ENCODE assay signal across 18 mouse cellular contexts in the genomic region with DNA sequence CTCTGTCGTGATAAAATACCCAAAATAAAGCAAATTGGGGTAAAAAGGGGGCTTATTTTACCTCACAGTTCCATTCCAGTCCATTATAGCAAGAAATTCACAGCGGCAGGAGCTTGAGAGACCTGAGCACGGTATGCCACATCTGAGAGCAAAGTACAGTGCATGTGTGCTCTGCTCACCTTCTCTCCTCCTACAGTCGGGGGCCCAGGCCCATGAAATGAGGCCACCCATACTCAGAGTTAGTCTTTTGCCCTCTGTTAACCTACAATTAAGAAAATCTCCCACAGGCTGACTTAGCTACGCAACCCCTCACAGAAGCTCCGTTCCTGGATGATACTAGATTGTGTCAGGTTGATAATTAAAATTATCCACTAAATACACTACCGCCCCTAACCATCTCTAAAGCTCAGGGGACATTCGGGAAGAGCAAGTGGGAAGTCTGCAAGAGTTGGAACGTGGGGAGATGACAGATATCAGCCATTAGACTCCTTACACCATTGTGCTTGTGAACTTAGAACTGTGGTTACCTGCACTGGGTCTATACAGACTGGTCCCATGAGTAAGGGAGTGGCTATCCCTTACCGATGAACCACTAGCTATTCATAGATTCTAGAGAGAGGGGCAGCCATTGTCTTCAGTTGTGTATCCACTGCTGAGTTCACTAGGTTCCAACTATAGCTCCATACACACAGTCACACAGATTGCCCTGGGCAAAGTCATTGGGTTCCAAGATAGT.
DNase-seq lines count a peak whose midpoint lies in the region; ATAC-seq lines count a peak whose summit lies in the region.
"Had no signal": no experiment of that assay in that cellular context is flagged by ENCODE, and none has a peak within 500 bp of the region (broad histone marks: within the 10 kb centered on the region; RNA-seq: fewer than 3 reads in every experiment).

No protein-coding gene starts in this region.

- 84% methylated on average over 10 of the region's 10 CpGs for WGBS in kidney, embryonic 15.5 days
- WGBS in intestine, embryonic 15.5 days: 73% methylated on average over 10 of the region's 10 CpGs
- 74% methylated on average over 10 of the region's 10 CpGs for WGBS in intestine, embryonic 16.5 days
- WGBS in midbrain, embryonic 13.5 days: 87% methylated on average over 10 of the region's 10 CpGs

- H3K4me2 ChIP-seq in kidney, embryonic 15.5 days: no peak overlapping the region
- H3K4me2 ChIP-seq in intestine, embryonic 15.5 days (replicated peaks): no peak overlapping the region
- no peak overlapping the region for H3K4me2 ChIP-seq in intestine, embryonic 16.5 days (ENCODE audit: low read depth, low read length)
- H3K4me2 ChIP-seq in midbrain, embryonic 13.5 days (replicated peaks): no peak overlapping the region
- H3K4me2 ChIP-seq: embryonic facial prominence, embryonic 12.5 days; forebrain, embryonic 13.5 days; forebrain, embryonic 15.5 days had no signal

- H3K27ac ChIP-seq in kidney, embryonic 15.5 days: no peak overlapping the region
- H3K27ac ChIP-seq in intestine, embryonic 15.5 days: no peak overlapping the region
- peak overlapping the region; percentile 51 for H3K27ac ChIP-seq in intestine, embryonic 16.5 days (ENCODE audit: low read length)
- H3K27ac ChIP-seq in midbrain, embryonic 13.5 days: no peak overlapping the region
- H3K27ac ChIP-seq: embryonic facial prominence, embryonic 10.5 days; embryonic facial prominence, embryonic 12.5 days; forebrain, embryonic 13.5 days; forebrain, embryonic 15.5 days had no signal

- no peaks in the 10 kb centered on the region for H3K27me3 ChIP-seq in kidney, embryonic 15.5 days
- H3K27me3 ChIP-seq in intestine, embryonic 15.5 days (replicated peaks): no peaks in the 10 kb centered on the region
- H3K27me3 ChIP-seq in intestine, embryonic 16.5 days (replicated peaks; ENCODE audit: control insufficient read depth, insufficient read depth, low read length): no peaks in the 10 kb centered on the region
- no peaks in the 10 kb centered on the region for H3K27me3 ChIP-seq in midbrain, embryonic 13.5 days
- H3K27me3 ChIP-seq: embryonic facial prominence, embryonic 12.5 days; forebrain, embryonic 13.5 days; forebrain, embryonic 15.5 days had no signal

- ATAC-seq in kidney, embryonic 15.5 days (replicated peaks; ENCODE audit: low FRiP score): peak; percentile 70
- ATAC-seq in intestine, embryonic 15.5 days: peak; percentile 88
- ATAC-seq in intestine, embryonic 16.5 days: peak; percentile 98
- no peak for ATAC-seq in midbrain, embryonic 13.5 days
- ATAC-seq: forebrain, embryonic 13.5 days; forebrain, embryonic 15.5 days had no signal

- no peaks in the 10 kb centered on the region for H3K9me3 ChIP-seq in kidney, embryonic 15.5 days (replicated peaks)
- H3K9me3 ChIP-seq in intestine, embryonic 15.5 days: no peaks in the 10 kb centered on the region
- no peaks in the 10 kb centered on the region for H3K9me3 ChIP-seq in intestine, embryonic 16.5 days (ENCODE audit: control insufficient read depth, low read length)
- no peaks in the 10 kb centered on the region for H3K9me3 ChIP-seq in midbrain, embryonic 13.5 days
- H3K9me3 ChIP-seq: embryonic facial prominence, embryonic 10.5 days; embryonic facial prominence, embryonic 12.5 days; forebrain, embryonic 13.5 days; forebrain, embryonic 15.5 days had no signal

- no peaks in the 10 kb centered on the region for H3K36me3 ChIP-seq in kidney, embryonic 15.5 days
- H3K36me3 ChIP-seq in intestine, embryonic 15.5 days: no peaks in the 10 kb centered on the region
- no peaks in the 10 kb centered on the region for H3K36me3 ChIP-seq in intestine, embryonic 16.5 days (ENCODE audit: control insufficient read depth, insufficient read depth, low read length)
- H3K36me3 ChIP-seq in midbrain, embryonic 13.5 days: no peaks in the 10 kb centered on the region
- H3K36me3 ChIP-seq: embryonic facial prominence, embryonic 10.5 days; embryonic facial prominence, embryonic 12.5 days; forebrain, embryonic 15.5 days had no signal

- DNase-seq in kidney, adult 18-20 months: no peak
- no peak for DNase-seq in frontal cortex, postnatal 25 days (ENCODE audit: low spot score in 2 of 2)
- DNase-seq: adrenal gland, adult 8-10 months; adrenal gland, postnatal 14 days; adrenal gland, postnatal 36 days; cerebellum, adult 11-12 months; cerebellum, adult 2 months; cerebellum, adult 9-10 months; cerebellum, postnatal 10 days; cerebellum, postnatal 25 days had no signal

- no peaks in the 10 kb centered on the region for H3K4me1 ChIP-seq in kidney, embryonic 15.5 days
- H3K4me1 ChIP-seq in intestine, embryonic 15.5 days (replicated peaks): no peaks in the 10 kb centered on the region
- no peaks in the 10 kb centered on the region for H3K4me1 ChIP-seq in intestine, embryonic 16.5 days (ENCODE audit: control insufficient read depth, insufficient read depth, low read length)
- H3K4me1 ChIP-seq in midbrain, embryonic 13.5 days (replicated peaks): no peaks in the 10 kb centered on the region
- H3K4me1 ChIP-seq: embryonic facial prominence, embryonic 10.5 days; embryonic facial prominence, embryonic 12.5 days; forebrain, embryonic 13.5 days; forebrain, embryonic 15.5 days had no signal

- no peak overlapping the region for H3K9ac ChIP-seq in kidney, embryonic 15.5 days
- no peak overlapping the region for H3K9ac ChIP-seq in intestine, embryonic 15.5 days
- H3K9ac ChIP-seq in intestine, embryonic 16.5 days (ENCODE audit: low read depth, low read length): no peak overlapping the region
- no peak overlapping the region for H3K9ac ChIP-seq in midbrain, embryonic 13.5 days (replicated peaks)
- H3K9ac ChIP-seq: embryonic facial prominence, embryonic 12.5 days; forebrain, embryonic 13.5 days; forebrain, embryonic 15.5 days had no signal

- no peak overlapping the region for H3K4me3 ChIP-seq in kidney, embryonic 15.5 days (replicated peaks)
- no peak overlapping the region for H3K4me3 ChIP-seq in intestine, embryonic 15.5 days (replicated peaks)
- H3K4me3 ChIP-seq in intestine, embryonic 16.5 days (ENCODE audit: low read length): peak overlapping the region; percentile 12
- H3K4me3 ChIP-seq in midbrain, embryonic 13.5 days (replicated peaks): no peak overlapping the region
- H3K4me3 ChIP-seq: embryonic facial prominence, embryonic 10.5 days; embryonic facial prominence, embryonic 12.5 days; forebrain, embryonic 13.5 days; forebrain, embryonic 15.5 days had no signal
